Mouse (Mus musculus) ovary, adult 18-20 months (tissue): Measurements from ENCODE around the gene Ms4a18.
"Not testable (repeated sequence)": the region's sequence is repeated elsewhere in the genome, so short reads cannot be mapped to it uniquely, and the experiment has no call there.

Experiments used
- DNase-seq: peaks from one replicate; pipeline ENCODE4 v3.0.0; 2022; ENCODE audit warnings: low spot score, mixed read lengths

Gene Ms4a18

GRCm38 (mm10) chr19:11017891-11018290 is at the start of gene Ms4a18:
TSS of gene Ms4a18 (minus strand) at chr19:11018031.
- no peak for DNase-seq

- no peak for DNase-seq
Observed at GRCm38 (mm10) chr19:11065202-11065875, 47.5 kb upstream of the Ms4a18 start.

GRCm38 (mm10) chr19:11060900-11061299 is 43.1 kb upstream of the Ms4a18 start:
- DNase-seq = no peak

- no peak for DNase-seq
Observed at GRCm38 (mm10) chr19:11059967-11060366, 42.1 kb upstream of the Ms4a18 start.

- not testable (repeated sequence) for DNase-seq
Observed at GRCm38 (mm10) chr19:11055700-11056099, 37.9 kb upstream of the Ms4a18 start.

GRCm38 (mm10) chr19:11053277-11053676 is 35.4 kb upstream of the Ms4a18 start:
- no peak for DNase-seq

GRCm38 (mm10) chr19:11052877-11053276 is 35.0 kb upstream of the Ms4a18 start:
- DNase-seq = no peak

GRCm38 (mm10) chr19:11050286-11050685 is 32.5 kb upstream of the Ms4a18 start:
- no peak for DNase-seq

GRCm38 (mm10) chr19:11049426-11049825 is 31.6 kb upstream of the Ms4a18 start:
- DNase-seq = no peak

- no peak for DNase-seq
Observed at GRCm38 (mm10) chr19:11048503-11048902, 30.7 kb upstream of the Ms4a18 start.

- no peak for DNase-seq
Observed at GRCm38 (mm10) chr19:11048009-11048408, 30.2 kb upstream of the Ms4a18 start.

GRCm38 (mm10) chr19:11044996-11045711 is 27.3 kb upstream of the Ms4a18 start:
- DNase-seq = peak; percentile 48

- no peak for DNase-seq
Observed at GRCm38 (mm10) chr19:11044671-11044995, 26.8 kb upstream of the Ms4a18 start.

- no peak for DNase-seq
Observed at GRCm38 (mm10) chr19:11037570-11037969, 19.7 kb upstream of the Ms4a18 start.

- DNase-seq = no peak
Observed at GRCm38 (mm10) chr19:11022382-11022781, 4.6 kb upstream of the Ms4a18 start.

GRCm38 (mm10) chr19:11017251-11017650 is 580 bp downstream of the Ms4a18 start:
- DNase-seq = no peak

GRCm38 (mm10) chr19:11015998-11016397 is 1.8 kb downstream of the Ms4a18 start:
- no peak for DNase-seq

GRCm38 (mm10) chr19:11015468-11015867 is 2.4 kb downstream of the Ms4a18 start:
- DNase-seq = no peak

- no peak for DNase-seq
Observed at GRCm38 (mm10) chr19:10993150-10993549, 24.7 kb downstream of the Ms4a18 start, which contains the start of gene Ms4a15. TSS of gene Ms4a15 (minus strand) at chr19:10993250.

- no peak for DNase-seq
Observed at GRCm38 (mm10) chr19:10991911-10992310, 25.9 kb downstream of the Ms4a18 start.

GRCm38 (mm10) chr19:10990751-10991150 is 27.1 kb downstream of the Ms4a18 start:
- no peak for DNase-seq

GRCm38 (mm10) chr19:10988563-10988962 is 29.3 kb downstream of the Ms4a18 start:
- DNase-seq = no peak

- DNase-seq = no peak
Observed at GRCm38 (mm10) chr19:10985889-10986288, 31.9 kb downstream of the Ms4a18 start.

GRCm38 (mm10) chr19:10984551-10984950 is 33.3 kb downstream of the Ms4a18 start:
- DNase-seq = no peak
